Mouse (Mus musculus) liver (tissue): ENCODE measurements around the gene Sspo.

Experiments
- DNase-seq: peaks from one replicate; pipeline ENCODE4 v3.0.0-alpha.2; 2020; ENCODE audit warnings: mixed read lengths

Gene Sspo

DNA sequence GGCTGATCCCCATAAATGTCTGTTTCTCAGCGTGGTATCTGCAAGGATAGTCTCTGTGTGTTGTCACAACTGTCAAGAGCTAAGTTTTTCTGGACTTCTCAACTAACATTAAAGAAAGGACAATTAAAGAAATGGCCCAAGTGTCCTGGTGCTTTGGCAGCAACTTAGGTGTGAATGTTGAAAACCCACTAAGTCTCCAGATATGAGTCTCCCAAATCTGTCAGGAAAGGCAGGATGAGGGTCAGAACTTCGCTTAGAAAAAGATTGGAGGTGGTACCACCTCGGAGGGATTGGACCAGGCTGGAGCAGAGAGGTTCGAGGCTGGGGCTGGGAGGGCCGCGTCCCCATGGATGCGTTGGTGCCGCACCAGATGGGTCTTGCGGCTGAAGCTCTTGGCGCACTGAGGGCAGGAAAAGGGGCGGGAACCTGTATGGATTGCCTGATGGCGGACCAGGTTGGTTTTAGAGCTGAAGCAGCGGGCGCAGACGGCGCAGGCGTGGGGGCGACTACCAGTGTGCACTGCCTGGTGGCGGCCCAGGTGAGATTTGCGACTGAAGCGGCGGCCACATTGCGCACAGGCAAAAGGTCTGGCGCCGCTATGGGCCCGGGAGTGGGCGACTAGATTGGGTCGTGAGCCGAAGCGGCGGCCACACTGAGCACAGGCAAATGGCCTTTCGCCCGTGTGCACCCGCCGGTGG, 10.2 kb upstream of the Sspo start:
- no peak for DNase-seq

GRCm38 (mm10) chr6:48438475-48439125, 9.4 kb upstream of the Sspo start:
- DNase-seq: no peak

- DNase-seq: no peak
Measured at GRCm38 (mm10) chr6:48439654-48440053, 8.4 kb upstream of the Sspo start.

- no peak for DNase-seq
Measured at GRCm38 (mm10) chr6:48440306-48441014, 7.6 kb upstream of the Sspo start.

DNA sequence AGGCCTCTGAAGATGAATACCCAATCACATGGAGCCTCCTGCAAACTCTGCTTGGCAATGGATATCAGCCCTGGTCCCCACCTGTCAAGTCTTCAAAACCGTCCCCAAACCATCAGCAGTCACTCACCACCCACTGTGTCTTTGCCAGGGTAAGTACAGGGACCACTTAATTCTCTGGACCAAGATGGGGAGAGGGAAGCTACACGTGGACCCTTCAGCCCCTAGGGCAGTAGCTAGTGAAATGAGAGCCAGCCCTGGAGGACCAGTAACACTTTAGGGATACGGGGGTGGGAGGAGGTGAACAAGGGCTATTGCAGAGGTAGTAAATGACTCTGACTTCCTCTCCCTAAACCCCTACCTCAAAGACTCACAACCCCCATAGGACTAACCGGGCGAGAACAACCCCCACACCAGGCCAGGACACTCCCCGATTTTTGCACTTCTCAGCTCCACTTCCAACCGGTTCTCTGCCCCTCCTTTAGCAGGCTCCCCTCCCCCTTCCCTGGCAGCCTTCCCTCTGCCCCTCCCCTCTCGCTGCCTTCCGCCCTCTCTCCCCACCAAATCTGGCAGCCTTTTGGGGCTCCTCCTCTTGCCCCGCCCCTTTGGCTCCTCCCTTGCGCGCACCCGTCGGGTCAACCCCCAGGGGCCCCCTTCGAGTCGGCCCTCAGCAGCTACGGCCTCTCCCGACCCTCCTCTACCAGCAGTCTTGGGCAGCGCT, 4.3 kb upstream of the Sspo start:
- DNase-seq: peak; percentile 89

GRCm38 (mm10) chr6:48444310-48445180, 3.5 kb upstream of the Sspo start:
- DNase-seq: peak; percentile 85

- DNase-seq: peak; percentile 45
Measured at GRCm38 (mm10) chr6:48445181-48446101, 2.6 kb upstream of the Sspo start, which contains the start of gene Zfp467. TSS of gene Zfp467 (minus strand) at chr6:48445825.

- DNase-seq: no peak
Measured at GRCm38 (mm10) chr6:48446256-48446655, 1.8 kb upstream of the Sspo start.

DNA sequence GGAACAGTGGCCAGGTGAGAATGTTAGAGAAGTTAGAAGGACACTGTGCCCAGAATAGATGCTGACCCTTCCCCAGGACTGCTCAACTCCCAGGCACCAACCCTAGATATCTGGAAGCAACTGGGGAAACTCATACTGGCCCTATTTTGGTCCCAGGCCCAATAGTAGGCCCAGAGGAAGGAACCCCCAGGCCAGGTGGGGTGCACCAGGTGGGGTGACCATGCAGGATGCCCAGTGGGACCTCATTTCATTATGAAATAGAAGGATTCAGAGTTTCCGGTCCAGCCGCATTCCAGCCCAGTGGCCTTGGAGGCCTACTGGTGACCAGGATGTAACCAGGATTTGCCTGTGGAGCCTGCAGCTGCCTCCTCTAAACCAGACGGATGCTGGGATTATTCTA, 1.1 kb upstream of the Sspo start:
- DNase-seq: no peak

GRCm38 (mm10) chr6:48448527-48448926, 498 bp downstream of the Sspo start:
- DNase-seq: no peak

- DNase-seq: no peak
Measured at GRCm38 (mm10) chr6:48452151-48452550, 4.1 kb downstream of the Sspo start.

DNA sequence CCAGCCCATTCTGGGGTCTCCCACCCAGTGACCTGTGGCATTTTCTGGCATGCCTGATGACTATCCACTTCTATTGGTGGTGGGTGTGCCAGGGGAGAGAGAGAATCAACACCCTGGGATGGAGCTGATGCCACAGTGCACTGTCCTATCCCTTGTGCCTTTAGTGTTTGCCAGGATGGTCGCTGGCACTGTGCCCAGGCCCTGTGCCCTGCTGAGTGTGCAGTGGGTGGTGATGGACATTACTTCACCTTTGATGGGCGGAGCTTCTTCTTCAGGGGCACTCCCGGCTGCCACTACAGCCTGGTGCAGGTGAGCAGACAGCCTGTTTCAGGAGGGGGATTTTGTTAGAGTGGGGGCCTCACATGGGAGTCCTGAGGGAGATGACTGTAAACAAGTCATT, 4.7 kb downstream of the Sspo start:
- DNase-seq: no peak

DNA sequence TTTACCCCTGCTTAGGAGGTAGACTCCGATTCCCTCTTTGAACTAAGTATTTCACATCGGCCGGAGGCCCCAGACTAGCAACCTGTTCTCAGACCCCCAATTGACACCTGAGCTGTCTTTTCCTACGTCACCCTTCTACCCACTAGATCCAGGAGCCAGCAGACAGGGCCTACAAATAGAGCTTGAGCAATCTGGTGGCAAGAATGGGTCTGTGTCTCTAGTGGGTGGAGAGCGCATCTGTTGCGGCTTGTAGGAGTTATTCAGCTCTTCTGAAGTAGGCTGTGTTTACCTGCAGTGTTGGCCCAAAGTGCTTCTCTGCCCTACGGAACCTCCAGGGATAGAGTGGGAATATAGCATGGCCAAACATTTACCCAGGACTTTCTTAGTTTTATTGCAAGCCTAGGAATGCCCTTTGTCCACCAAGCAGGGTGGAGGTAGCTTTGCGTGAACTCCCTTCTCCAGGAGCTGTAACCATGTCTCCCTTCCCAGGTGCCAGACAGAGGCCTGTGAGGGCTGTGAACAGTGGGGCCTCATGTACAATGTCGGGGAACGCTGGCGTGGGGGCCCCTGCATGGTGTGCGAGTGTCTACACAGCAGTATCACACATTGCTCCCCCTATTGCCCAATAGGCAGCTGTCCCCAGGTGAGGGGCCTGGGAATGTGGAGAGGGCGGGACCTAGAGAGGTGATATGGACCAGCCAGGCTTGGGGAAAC, 17.1 kb downstream of the Sspo start:
- no peak for DNase-seq

- DNase-seq: peak; percentile 26
Measured at GRCm38 (mm10) chr6:48466715-48467114, 18.7 kb downstream of the Sspo start.

GRCm38 (mm10) chr6:48467490-48467889, 19.5 kb downstream of the Sspo start:
- DNase-seq: no peak

- no peak for DNase-seq
Measured at GRCm38 (mm10) chr6:48470739-48471138, 22.7 kb downstream of the Sspo start.

- DNase-seq: no peak
Measured at GRCm38 (mm10) chr6:48478446-48478845, 30.4 kb downstream of the Sspo start.

- no peak for DNase-seq
Measured at GRCm38 (mm10) chr6:48482501-48482900, 34.5 kb downstream of the Sspo start.

- no peak for DNase-seq
Measured at GRCm38 (mm10) chr6:48487747-48488725, 40.0 kb downstream of the Sspo start.
